Mouse (Mus musculus) lung, postnatal 25 days (tissue): ENCODE measurements around the gene Gm18596.
"Not testable (repeated sequence)": the region's sequence is repeated elsewhere in the genome, so short reads cannot be mapped to it uniquely, and the experiment has no call there.

Experiments used
- DNase-seq: peaks from one replicate; pipeline ENCODE4 v3.0.0; 2022; ENCODE audit warnings: low spot score

Gm18596 gene

DNA sequence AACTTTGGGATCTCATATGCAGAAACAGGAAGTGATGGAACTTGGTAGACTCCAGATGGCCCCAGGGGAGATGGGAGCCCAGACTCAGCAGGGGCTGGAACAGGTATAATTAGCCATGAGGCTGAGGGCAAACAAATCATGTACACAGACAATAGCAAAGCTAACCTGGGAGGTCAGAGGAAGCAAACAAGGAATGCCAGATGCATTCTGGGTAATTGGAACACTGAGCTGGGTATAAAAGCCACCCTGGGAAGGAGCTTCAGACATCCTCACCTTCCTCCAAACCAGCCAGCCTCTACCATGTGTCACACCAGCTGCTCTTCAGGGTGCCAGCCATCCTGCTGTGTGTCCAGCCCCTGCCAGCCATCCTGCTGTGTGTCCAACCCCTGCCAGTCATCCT, 31.3 kb downstream of the Gm18596 start, which contains the start of gene Gm10024:
Gene Gm10024, plus strand, starts transcription at position 301 of the 400 bp plus-strand sequence.
- not testable (repeated sequence) for DNase-seq

DNA sequence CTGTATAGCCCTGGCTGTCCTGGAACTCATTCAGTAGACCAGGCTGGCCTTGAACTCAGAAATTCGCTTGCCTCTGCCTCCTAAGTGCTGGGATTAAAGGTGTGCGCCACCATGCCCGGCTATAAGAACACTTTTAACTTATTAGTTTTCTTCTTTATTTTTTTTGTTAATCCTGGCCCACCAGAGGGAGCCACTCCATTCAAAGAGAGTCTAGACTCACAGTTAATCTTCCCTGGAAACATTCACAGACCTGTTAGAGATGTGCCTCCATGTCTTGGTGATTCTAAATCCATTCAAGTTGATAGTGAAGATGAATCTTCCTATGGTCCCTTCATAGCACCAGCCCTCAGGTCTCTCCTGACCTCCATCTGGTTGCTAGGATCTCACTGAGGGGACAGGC, 32.6 kb downstream of the Gm18596 start:
- no peak for DNase-seq

DNA sequence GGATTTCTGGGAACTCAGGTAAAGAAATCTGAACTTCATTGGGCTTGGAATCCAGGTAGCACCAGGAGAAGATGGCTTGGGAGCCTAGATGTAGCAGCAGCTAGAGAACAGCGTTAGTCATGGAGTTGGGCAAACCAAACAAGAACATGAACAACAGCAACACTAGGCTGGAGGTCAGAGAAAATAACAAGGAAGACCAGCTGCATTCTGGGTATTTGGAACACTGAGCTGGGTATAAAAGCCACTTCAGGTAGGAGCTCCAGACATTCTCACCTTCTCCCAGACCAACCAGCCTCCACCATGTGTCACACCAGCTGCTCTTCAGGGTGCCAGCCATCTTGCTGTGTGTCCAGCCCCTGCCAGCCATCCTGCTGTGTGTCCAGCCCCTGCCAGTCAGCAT, 36.1 kb downstream of the Gm18596 start, which contains the start of gene Gm10272:
Gene Gm10272, plus strand, starts transcription at position 301 of the 400 bp plus-strand sequence.
- no peak for DNase-seq

DNA sequence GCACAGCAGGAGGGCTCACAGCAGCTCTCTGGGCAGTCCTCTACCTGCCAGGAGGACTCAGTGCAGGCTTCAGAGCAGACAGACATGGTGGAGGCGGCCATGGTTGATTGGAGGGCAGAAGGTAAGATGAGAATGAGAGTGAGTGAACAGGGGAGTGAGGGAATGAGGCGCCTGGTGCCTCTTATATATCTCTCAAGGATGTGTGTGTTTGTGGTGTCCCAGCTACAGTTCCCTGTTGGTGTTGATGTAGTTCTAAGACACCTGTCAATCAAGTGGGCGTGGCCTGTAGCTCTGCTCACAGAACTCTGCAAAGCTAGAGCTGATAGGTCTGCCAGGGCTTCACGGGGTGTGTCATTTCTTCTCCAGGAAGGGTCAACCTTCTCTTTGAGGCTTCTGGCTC, 45.3 kb downstream of the Gm18596 start, which contains the start of gene Gm9508:
Gene Gm9508, minus strand, starts transcription at position 101 of the 400 bp plus-strand sequence.
- DNase-seq = no peak
